Mouse (Mus musculus) spleen, postnatal 14 days (tissue): ENCODE results near the gene 9830107B12Rik.

Experiments used
- DNase-seq, 2 experiments: peaks; one replicate each; pipeline ENCODE4 v3.0.0; 2021 to 2022; ENCODE audit warnings: low spot score in 2 of 2

9830107B12Rik gene

DNA sequence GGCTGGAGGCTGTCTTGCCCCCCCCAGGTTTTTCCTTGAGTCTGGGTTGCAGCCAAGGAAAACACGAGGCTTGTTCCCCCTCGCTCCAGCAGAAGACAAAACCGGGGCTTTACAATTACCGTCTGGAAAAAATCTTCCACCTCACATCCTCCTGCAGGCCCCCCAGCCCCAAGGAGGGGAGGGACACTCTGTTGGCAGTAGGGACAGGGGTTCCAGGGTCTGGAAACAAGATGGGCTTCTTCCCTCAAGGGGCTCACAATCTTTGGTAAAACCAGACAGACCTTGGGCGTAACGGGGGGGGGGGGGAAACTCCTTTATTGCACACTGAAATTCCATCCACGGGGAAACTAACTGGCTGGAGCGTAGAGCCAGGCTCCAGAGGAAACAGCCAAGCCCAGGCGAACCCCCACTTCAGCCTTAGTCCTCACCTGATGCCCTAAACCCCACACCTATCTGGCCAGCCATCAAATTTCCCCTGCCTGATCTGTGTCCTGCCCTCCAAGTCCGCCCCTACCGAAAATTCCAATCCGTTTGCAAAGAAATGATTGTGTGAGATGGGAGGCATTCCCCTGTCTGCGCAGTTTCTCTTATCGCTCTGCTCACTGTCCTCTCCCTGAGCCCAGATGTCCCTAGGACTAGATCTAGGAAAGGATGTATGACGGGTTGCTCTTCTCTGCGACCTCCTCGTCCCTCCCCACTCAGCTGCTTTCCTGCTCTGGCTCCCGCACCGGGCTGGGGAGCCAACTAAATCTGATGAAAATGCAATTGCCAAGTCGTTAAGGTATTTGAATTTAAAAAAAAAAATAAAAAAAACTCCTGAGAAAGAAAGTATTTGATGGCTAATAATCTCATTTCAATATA is 51.0 kb downstream of the 9830107B12Rik start:
- no peak for DNase-seq

DNA sequence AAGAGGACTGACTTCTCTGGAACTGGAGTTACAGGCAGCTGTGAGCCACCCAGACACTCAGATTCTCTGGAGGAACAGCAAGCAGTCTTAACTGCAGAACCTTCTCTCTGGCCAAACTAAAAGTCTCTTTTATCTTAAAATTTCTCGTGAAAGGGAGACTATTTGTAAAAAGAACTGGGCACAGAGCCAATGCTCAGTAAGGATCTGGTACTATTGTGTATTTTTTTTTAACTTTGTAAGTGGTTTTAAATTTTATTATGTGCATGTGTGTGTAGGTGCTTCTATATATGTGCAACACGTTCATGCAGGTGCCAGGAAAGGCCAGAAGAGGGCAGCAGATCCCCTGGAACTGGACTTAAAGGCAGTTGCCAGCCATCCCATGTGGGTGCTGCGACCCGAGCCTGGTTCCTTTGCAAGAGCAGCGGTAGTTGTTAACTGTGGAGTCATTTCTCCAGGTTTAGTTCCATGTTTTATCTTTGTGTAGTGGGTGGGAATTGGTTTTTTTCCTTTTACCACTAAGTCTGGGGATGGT is 52.7 kb downstream of the 9830107B12Rik start:
- no peak for DNase-seq

GRCm38 (mm10) chr17:48090305-48090704 is 55.8 kb downstream of the 9830107B12Rik start:
- no peak for DNase-seq

DNA sequence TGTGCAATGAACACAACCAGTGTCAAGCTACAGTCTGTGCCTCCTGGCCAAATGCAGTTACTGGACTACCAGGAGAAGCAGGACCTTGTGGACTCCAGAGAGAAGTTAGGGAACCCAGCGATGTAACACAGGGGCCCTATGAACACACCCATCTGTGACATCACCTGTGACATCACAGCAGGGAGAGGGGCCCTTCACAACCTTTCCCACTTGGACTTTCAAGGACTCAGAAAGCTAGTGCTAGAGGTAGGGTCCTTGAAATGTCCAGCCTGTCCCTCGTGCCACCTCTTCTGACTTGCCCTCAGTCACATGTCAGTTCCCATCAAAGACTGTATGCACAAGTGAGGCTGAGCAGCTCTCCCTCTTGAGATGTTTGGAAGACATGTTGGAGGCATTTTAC is 56.6 kb downstream of the 9830107B12Rik start:
- DNase-seq, result no peak

- no peak for DNase-seq
Observed at GRCm38 (mm10) chr17:48089019-48089418, 57.0 kb downstream of the 9830107B12Rik start, which contains the start of gene 1700067P10Rik. Gene 1700067P10Rik (plus strand): TSS chr17:48089319.

DNA sequence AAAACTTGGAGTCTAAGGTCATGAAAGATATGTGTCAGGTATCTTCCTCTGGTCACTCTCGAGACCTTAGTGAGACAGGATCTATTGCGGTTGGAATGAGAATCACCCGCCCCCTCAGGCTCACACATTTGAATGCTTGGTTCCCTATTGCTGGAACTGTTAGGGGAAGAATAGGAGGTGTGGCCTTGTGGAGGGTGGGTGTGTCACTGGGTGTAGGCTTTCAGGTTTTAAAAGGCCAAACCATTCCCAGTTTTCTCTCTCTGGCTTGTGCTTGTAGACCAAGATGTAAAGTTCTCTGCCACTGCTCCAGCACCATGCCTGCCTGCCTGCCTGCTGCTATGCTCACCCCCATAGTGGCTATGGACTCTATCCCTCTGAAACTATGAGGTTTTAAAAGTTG is 65.4 kb downstream of the 9830107B12Rik start:
- DNase-seq, result no peak
